Mouse (Mus musculus) mouse trophoblast stem cell (cell line): ENCODE measurements around the gene Cd38.
"Not testable (repeated sequence)": the region's sequence is repeated elsewhere in the genome, so short reads cannot be mapped to it uniquely, and the experiment has no call there.

ENCODE experiments used
- in situ Hi-C, 2 experiments: fragments of 300-500 bp; cut with MseI, MboI; formaldehyde crosslinking; loops; 2 replicates in 1 of 2; 3 replicates in 1 of 2; pipeline ENCODE4 v1.15.1; 2025

The Cd38 gene

GRCm38 (mm10) chr5:43859663-43860062, 8.7 kb upstream of the Cd38 start:
- in situ Hi-C loops: no loop called here

GRCm38 (mm10) chr5:43860096-43860495, 8.3 kb upstream of the Cd38 start:
- in situ Hi-C loops: no loop called here

- in situ Hi-C loops: no loop called here
Observed at GRCm38 (mm10) chr5:43860670-43861431, 7.5 kb upstream of the Cd38 start.

- in situ Hi-C loops: no loop called here
Observed at GRCm38 (mm10) chr5:43863642-43864041, 4.7 kb upstream of the Cd38 start.

GRCm38 (mm10) chr5:43865316-43865715, 3.0 kb upstream of the Cd38 start:
- in situ Hi-C loops: no loop called here

- in situ Hi-C loops: no loop called here
Observed at GRCm38 (mm10) chr5:43868711-43869600, 603 bp downstream of the Cd38 start.

- in situ Hi-C loops: no loop called here
Observed at GRCm38 (mm10) chr5:43871845-43872244, 3.5 kb downstream of the Cd38 start.

GRCm38 (mm10) chr5:43872652-43873051, 4.3 kb downstream of the Cd38 start:
- in situ Hi-C loops: no loop called here

- in situ Hi-C loops: no loop called here
Observed at GRCm38 (mm10) chr5:43882034-43882433, 13.7 kb downstream of the Cd38 start.

GRCm38 (mm10) chr5:43885060-43885820, 16.9 kb downstream of the Cd38 start:
- in situ Hi-C loops: no loop called here

- in situ Hi-C loops: loop anchor here in 1 of 2 experiments (10.0 kb wide), 1 partner anchor 102 kb away; no protein-coding TSS in a partner anchor
Observed at GRCm38 (mm10) chr5:43892386-43892785, 24.0 kb downstream of the Cd38 start.

GRCm38 (mm10) chr5:43894113-43894512, 25.8 kb downstream of the Cd38 start:
- in situ Hi-C loops: loop anchor here in 1 of 2 experiments (10.0 kb wide), 1 partner anchor 101 kb away; no protein-coding TSS in a partner anchor

GRCm38 (mm10) chr5:43895931-43896330, 27.6 kb downstream of the Cd38 start:
- in situ Hi-C loops: loop anchor here in 1 of 2 experiments (10.0 kb wide), 1 partner anchor 99 kb away; no protein-coding TSS in a partner anchor

- in situ Hi-C loops: no loop called here
Observed at GRCm38 (mm10) chr5:43904685-43905084, 36.3 kb downstream of the Cd38 start.

GRCm38 (mm10) chr5:43909213-43909612, 40.9 kb downstream of the Cd38 start:
- in situ Hi-C loops: no loop called here

GRCm38 (mm10) chr5:43910006-43910405, 41.7 kb downstream of the Cd38 start:
- in situ Hi-C loops: no loop called here

GRCm38 (mm10) chr5:43912844-43913243, 44.5 kb downstream of the Cd38 start, which contains the start of gene Gm7879:
Gene Gm7879 (plus strand): TSS chr5:43913144.
- in situ Hi-C loops: not testable (repeated sequence)

- in situ Hi-C loops: no loop called here
Observed at GRCm38 (mm10) chr5:43915261-43915886, 47.0 kb downstream of the Cd38 start.

GRCm38 (mm10) chr5:43921877-43922276, 53.5 kb downstream of the Cd38 start:
- in situ Hi-C loops: loop anchor here in 1 of 2 experiments (5.0 kb wide), 1 partner anchor 70 kb away; no protein-coding TSS in a partner anchor

- in situ Hi-C loops: loop anchor here in 1 of 2 experiments (5.0 kb wide), 1 partner anchor 68 kb away; no protein-coding TSS in a partner anchor
Observed at GRCm38 (mm10) chr5:43923933-43924332, 55.6 kb downstream of the Cd38 start.

- in situ Hi-C loops: no loop called here
Observed at GRCm38 (mm10) chr5:43927729-43928128, 59.4 kb downstream of the Cd38 start.
